Mouse (Mus musculus) cerebellum, postnatal 4 days (tissue): ENCODE data around the gene Dph6.

ENCODE experiments used
- DNase-seq, 2 experiments: peaks; one replicate each; pipeline ENCODE4 v3.0.0; 2022; ENCODE audit warnings: low spot score in 2 of 2, mixed read lengths in 1 of 2

The Dph6 gene

GRCm38 (mm10) chr2:114540416-114540815 lies 114.3 kb downstream of the Dph6 start:
- no peak for DNase-seq

GRCm38 (mm10) chr2:114536032-114536431 lies 118.7 kb downstream of the Dph6 start:
- no peak for DNase-seq

- no peak for DNase-seq
These were observed 123.6 kb downstream of the Dph6 start for GRCm38 (mm10) chr2:114531010-114531756.

- no peak for DNase-seq
These were observed 134.3 kb downstream of the Dph6 start for GRCm38 (mm10) chr2:114520414-114520813.

GRCm38 (mm10) chr2:114519907-114520306 lies 134.9 kb downstream of the Dph6 start:
- DNase-seq = no peak

GRCm38 (mm10) chr2:114492398-114492797 lies 162.4 kb downstream of the Dph6 start:
- no peak for DNase-seq

- no peak for DNase-seq
These were observed 162.9 kb downstream of the Dph6 start for GRCm38 (mm10) chr2:114491907-114492306.

GRCm38 (mm10) chr2:114486980-114487379 lies 167.8 kb downstream of the Dph6 start:
- DNase-seq = no peak
